Mouse (Mus musculus): ENCODE data around the gene Immp2l.

- no peak for TF ChIP-seq POLR2A (IDR thresholded peaks at IDR 0.05; ENCODE audit: extremely low read depth, insufficient read depth, low read length)
- no peak for TF ChIP-seq CTCF (IDR thresholded peaks at IDR 0.05; ENCODE audit: low read depth, low read length)
These were observed 298.1 kb downstream of the Immp2l start for GRCm38 (mm10) chr12:41322018-41322417.

Measured in liver, adult 2 months (tissue).